Comparison of ENCODE assay signal across 8 mouse cellular contexts in genomic region chr11:115563406-115563805, GRCm38 (mm10). TPM values are rescaled to one million over a fixed set of nuclear protein-coding genes. Genes with fewer than 3 reads are reported as not detected.
A peak's percentile ranks its signal among the peaks of the same experiment; 100 is the strongest.
DNase-seq lines count a peak whose midpoint lies in the region; ATAC-seq and TF ChIP-seq lines count a peak whose summit lies in the region.

No protein-coding gene starts in this region.

- peaks cover 24% of the 10 kb centered on the region for H3K79me2 ChIP-seq in MEL (ENCODE audit: control insufficient read depth, insufficient read depth, low read length, poor library complexity)

- peak overlapping the region; percentile 74; the same call in 1 of the 2 replicates for H3K9ac ChIP-seq in kidney, embryonic 14.5 days (ENCODE audit: low read depth, low read length)
- peak overlapping the region; percentile 70 for H3K9ac ChIP-seq in MEL (ENCODE audit: control insufficient read depth, low read depth, low read length, poor library complexity, severe bottlenecking)
- H3K9ac ChIP-seq in liver, embryonic 11.5 days (ENCODE audit: low read depth, low read length): peak overlapping the region; percentile 62

- no peak for TF ChIP-seq POLR2A in MEL (IDR thresholded peaks at IDR 0.05; ENCODE audit: control insufficient read depth in 1 of 2, insufficient read depth in 1 of 2, low read depth in 1 of 2, low read length in 2 of 2, poor library complexity in 1 of 2)

- H3K27ac ChIP-seq in kidney, embryonic 14.5 days (ENCODE audit: low read depth, low read length): peak overlapping the region; percentile 73; the same call in 1 of the 2 replicates
- H3K27ac ChIP-seq in MEL (ENCODE audit: control insufficient read depth, low read depth, low read length): peak overlapping the region; percentile 80
- H3K27ac ChIP-seq in forebrain, embryonic 10.5 days: peak overlapping the region; percentile 100
- H3K27ac ChIP-seq in liver, embryonic 11.5 days (ENCODE audit: low read depth, low read length): peak overlapping the region; percentile 70

- H3K4me1 ChIP-seq in kidney, embryonic 14.5 days (ENCODE audit: control insufficient read depth, insufficient read depth, low read length): peaks cover 13% of the 10 kb centered on the region
- H3K4me1 ChIP-seq in MEL (ENCODE audit: control insufficient read depth in 1 of 2, insufficient read depth in 2 of 2, low read length in 2 of 2): peaks cover 0 to 12% of the 10 kb centered on the region in 2 experiments; a peak in 2 of 4 replicates
- peaks cover 24% of the 10 kb centered on the region for H3K4me1 ChIP-seq in forebrain, embryonic 10.5 days
- H3K4me1 ChIP-seq in liver, embryonic 11.5 days (replicated peaks; ENCODE audit: control insufficient read depth, insufficient read depth, low read length): peaks cover 7% of the 10 kb centered on the region

- peaks cover 24% of the 10 kb centered on the region for H3K36me3 ChIP-seq in kidney, embryonic 14.5 days (ENCODE audit: control insufficient read depth, insufficient read depth, low read length)
- peaks cover 14 to 16% of the 10 kb centered on the region in 2 experiments for H3K36me3 ChIP-seq in MEL (ENCODE audit: control insufficient read depth in 1 of 2, insufficient read depth in 2 of 2, low read length in 2 of 2)
- peaks cover 28% of the 10 kb centered on the region for H3K36me3 ChIP-seq in forebrain, embryonic 10.5 days (replicated peaks)
- peaks cover 24% of the 10 kb centered on the region for H3K36me3 ChIP-seq in liver, embryonic 11.5 days (ENCODE audit: control insufficient read depth, insufficient read depth, low read length)

- 52% methylated on average over 4 of the region's 4 CpGs for WGBS in kidney, embryonic 14.5 days
- 45% methylated on average over 4 of the region's 4 CpGs for WGBS in forebrain, embryonic 10.5 days
- 34% methylated on average over 4 of the region's 4 CpGs for WGBS in liver, embryonic 11.5 days

- ATAC-seq in kidney, embryonic 14.5 days (ENCODE audit: low FRiP score, low TSS enrichment): no peak
- peak; percentile 61; the same call in 1 of the 2 replicates for ATAC-seq in liver, embryonic 11.5 days (replicated peaks; ENCODE audit: low FRiP score)

- no peak for DNase-seq in kidney, adult 18-20 months
- DNase-seq in MEL (ENCODE audit: low read depth, low spot score): peak; percentile 80
- no peak for DNase-seq in forebrain, embryonic 10.5 days (ENCODE audit: extremely low spot score, low spot score)
- no peak for DNase-seq in liver, embryonic 11.5 days (ENCODE audit: low spot score)
- DNase-seq in frontal cortex, postnatal 10 days (ENCODE audit: low spot score in 2 of 2): no peak
- no peak for DNase-seq in adipocyte (ENCODE audit: low spot score)
- DNase-seq in adrenal gland, adult 8-10 months: no peak

- H3K9me3 ChIP-seq in kidney, embryonic 14.5 days (ENCODE audit: control insufficient read depth, low read length): no peaks in the 10 kb centered on the region
- H3K9me3 ChIP-seq in MEL (replicated peaks; ENCODE audit: insufficient read depth, low read length): no peaks in the 10 kb centered on the region
- H3K9me3 ChIP-seq in forebrain, embryonic 10.5 days: no peaks in the 10 kb centered on the region
- no peaks in the 10 kb centered on the region for H3K9me3 ChIP-seq in liver, embryonic 11.5 days (ENCODE audit: control insufficient read depth, low read length)

- TF ChIP-seq EP300 in MEL (IDR thresholded peaks at IDR 0.05; ENCODE audit: low read depth in 1 of 2, low read length in 2 of 2): no peak

- no peaks in the 10 kb centered on the region for H3K27me3 ChIP-seq in kidney, embryonic 14.5 days (ENCODE audit: control insufficient read depth, insufficient read depth, low read length)
- H3K27me3 ChIP-seq in MEL (ENCODE audit: control insufficient read depth in 1 of 2, insufficient read depth in 2 of 2, low read length in 2 of 2): no peaks in the 10 kb centered on the region
- no peaks in the 10 kb centered on the region for H3K27me3 ChIP-seq in forebrain, embryonic 10.5 days (ENCODE audit: poor library complexity, severe bottlenecking)
- H3K27me3 ChIP-seq in liver, embryonic 11.5 days (replicated peaks; ENCODE audit: control insufficient read depth, insufficient read depth, low read length): no peaks in the 10 kb centered on the region

- H3K4me2 ChIP-seq in kidney, embryonic 14.5 days (replicated peaks; ENCODE audit: low read depth, low read length): peak overlapping the region; percentile 69
- H3K4me2 ChIP-seq in liver, embryonic 11.5 days: peak overlapping the region; percentile 86

- no peak; the same call in none of the 2 replicates for TF ChIP-seq RAD21 in MEL (IDR thresholded peaks at IDR 0.05; ENCODE audit: low read depth, low read length)

- peak; percentile 31 to 61 (median 59) for TF ChIP-seq CTCF in MEL (IDR thresholded peaks at IDR 0.05 in 2 of 3, conservative IDR thresholded peaks at IDR 0.05 in 1 of 3; ENCODE audit: control insufficient read depth in 1 of 3, insufficient read depth in 1 of 3, low read depth in 2 of 3, low read length in 3 of 3, poor library complexity in 1 of 3, severe bottlenecking in 1 of 3)

- peak overlapping the region; percentile 60 for H3K4me3 ChIP-seq in kidney, embryonic 14.5 days (ENCODE audit: low read length)
- peak overlapping the region; percentile 45 to 54 for H3K4me3 ChIP-seq in MEL (ENCODE audit: control insufficient read depth in 1 of 2, insufficient read depth in 1 of 2, low read depth in 2 of 2, low read length in 2 of 2)
- peak overlapping the region; percentile 92 for H3K4me3 ChIP-seq in forebrain, embryonic 10.5 days
- H3K4me3 ChIP-seq in liver, embryonic 11.5 days (ENCODE audit: low read depth, low read length): peak overlapping the region; percentile 82

TF ChIP-seq in MEL, 35 proteins besides CTCF, POLR2A, EP300 and RAD21 (continues in another document):
- no peak for TF ChIP-seq KAT2A (conservative IDR thresholded peaks at IDR 0.05; ENCODE audit: low read depth, low read length)
- peak; percentile 81 for TF ChIP-seq MXI1 (IDR thresholded peaks at IDR 0.05; ENCODE audit: low read depth, low read length)
- peak; percentile 88; the same call in 1 of the 2 replicates for TF ChIP-seq CHD1 (IDR thresholded peaks at IDR 0.05; ENCODE audit: low read depth, low read length)
- 0 out of 2 replicates have a peak, but pooled peaks have one; percentile 2 for TF ChIP-seq SIN3A (IDR thresholded peaks at IDR 0.05; ENCODE audit: low read length)
- TF ChIP-seq TCF12 (IDR thresholded peaks at IDR 0.05; ENCODE audit: low read depth, low read length): 0 out of 2 replicates have a peak, but pooled peaks have one; percentile 24
- 0 out of 2 replicates have a peak, but pooled peaks have one; percentile 11 for TF ChIP-seq ZC3H11A (IDR thresholded peaks at IDR 0.05; ENCODE audit: low read depth, low read length)
- no peak for TF ChIP-seq NELFE (IDR thresholded peaks at IDR 0.05; ENCODE audit: low read depth, low read length)
- no peak for TF ChIP-seq MYB (IDR thresholded peaks at IDR 0.05; ENCODE audit: low read depth, low read length)

RNA-seq across cellular contexts. Expression of gene Nup85, which starts 0.8 kb away (rescaled TPM):
- 159 and 197 TPM in 2 replicates for polyA plus RNA-seq in kidney, embryonic 14.5 days (2014; fragmentation: Nextera tagmentation; extraction: Ambion mirVana)
- 338 and 362 TPM in 2 replicates for total RNA-seq in MEL (2012; rRNA removed)
- polyA plus RNA-seq in MEL (2012; ENCODE audit: insufficient read depth in 1 of 2, insufficient read length in 2 of 2, low read depth in 1 of 2, low replicate concordance in 2 of 2, missing spikeins in 1 of 2): 100 to 1,000 TPM in 1 of 2 experiments, not detected in 1; 370 TPM
- 281 and 299 TPM in 2 replicates for polyA plus RNA-seq in forebrain, embryonic 10.5 days (2016; fragmentation: Nextera tagmentation; extraction: Ambion mirVana)
- polyA plus RNA-seq in liver, embryonic 11.5 days (2014; fragmentation: Nextera tagmentation; extraction: Ambion mirVana): 277 and 296 TPM in 2 replicates
- 10 to 100 TPM; 46.5 to 61.0 (median 53.9) TPM for total RNA-seq in adrenal gland, adult 8-10 months (2022)

RNA-seq across cellular contexts. Expression of gene Sumo2, which starts 27.3 kb away (rescaled TPM):
- 1,228 and 1,562 TPM in 2 replicates for polyA plus RNA-seq in kidney, embryonic 14.5 days (2014; fragmentation: Nextera tagmentation; extraction: Ambion mirVana)
- total RNA-seq in MEL (2012; rRNA removed): 653 and 657 TPM in 2 replicates
- 100 to 1,000 TPM in 1 of 2 experiments, not detected in 1; 556 TPM for polyA plus RNA-seq in MEL (2012; ENCODE audit: insufficient read depth in 1 of 2, insufficient read length in 2 of 2, low read depth in 1 of 2, low replicate concordance in 2 of 2, missing spikeins in 1 of 2)
- 1,497 and 1,498 TPM in 2 replicates for polyA plus RNA-seq in forebrain, embryonic 10.5 days (2016; fragmentation: Nextera tagmentation; extraction: Ambion mirVana)
- polyA plus RNA-seq in liver, embryonic 11.5 days (2014; fragmentation: Nextera tagmentation; extraction: Ambion mirVana): 874 and 889 TPM in 2 replicates
- total RNA-seq in adrenal gland, adult 8-10 months (2022): 100 to 1,000 TPM; 220 to 285 (median 257) TPM

RNA-seq across cellular contexts. Expression of gene Mrps7, which starts 40.3 kb away (rescaled TPM):
- 99.7 and 100 TPM in 2 replicates for polyA plus RNA-seq in kidney, embryonic 14.5 days (2014; fragmentation: Nextera tagmentation; extraction: Ambion mirVana)
- total RNA-seq in MEL (2012; rRNA removed): 138 and 157 TPM in 2 replicates
- 100 to 1,000 TPM; 106 to 199 TPM for polyA plus RNA-seq in MEL (2012; ENCODE audit: insufficient read depth in 1 of 2, insufficient read length in 2 of 2, low read depth in 1 of 2, low replicate concordance in 2 of 2, missing spikeins in 1 of 2)
- polyA plus RNA-seq in forebrain, embryonic 10.5 days (2016; fragmentation: Nextera tagmentation; extraction: Ambion mirVana): 106 TPM in 2 replicates
- 121 and 125 TPM in 2 replicates for polyA plus RNA-seq in liver, embryonic 11.5 days (2014; fragmentation: Nextera tagmentation; extraction: Ambion mirVana)
- 100 to 1,000 TPM in 1 of 4 experiments, 10 to 100 TPM in 3; 82.0 to 110 (median 92.1) TPM for total RNA-seq in adrenal gland, adult 8-10 months (2022)

RNA-seq across cellular contexts. Expression of gene Gga3, which starts 40.4 kb away (rescaled TPM):
- polyA plus RNA-seq in kidney, embryonic 14.5 days (2014; fragmentation: Nextera tagmentation; extraction: Ambion mirVana): 14.4 and 22.7 TPM in 2 replicates
- total RNA-seq in MEL (2012; rRNA removed): 24.0 and 28.6 TPM in 2 replicates
- polyA plus RNA-seq in MEL (2012; ENCODE audit: insufficient read depth in 1 of 2, insufficient read length in 2 of 2, low read depth in 1 of 2, low replicate concordance in 2 of 2, missing spikeins in 1 of 2): 10 to 100 TPM in 1 of 2 experiments, not detected in 1; 59.9 TPM
- polyA plus RNA-seq in forebrain, embryonic 10.5 days (2016; fragmentation: Nextera tagmentation; extraction: Ambion mirVana): 29.6 and 35.0 TPM in 2 replicates
- 23.6 and 27.4 TPM in 2 replicates for polyA plus RNA-seq in liver, embryonic 11.5 days (2014; fragmentation: Nextera tagmentation; extraction: Ambion mirVana)
- total RNA-seq in adrenal gland, adult 8-10 months (2022): 10 to 100 TPM; 20.3 to 52.7 (median 37.8) TPM

RNA-seq across cellular contexts. Expression of gene Jpt1, which starts 49.2 kb away (rescaled TPM):
- polyA plus RNA-seq in kidney, embryonic 14.5 days (2014; fragmentation: Nextera tagmentation; extraction: Ambion mirVana): 487 and 524 TPM in 2 replicates
- 331 and 353 TPM in 2 replicates for total RNA-seq in MEL (2012; rRNA removed)
- 100 to 1,000 TPM in 1 of 2 experiments, not detected in 1; 382 TPM for polyA plus RNA-seq in MEL (2012; ENCODE audit: insufficient read depth in 1 of 2, insufficient read length in 2 of 2, low read depth in 1 of 2, low replicate concordance in 2 of 2, missing spikeins in 1 of 2)
- polyA plus RNA-seq in forebrain, embryonic 10.5 days (2016; fragmentation: Nextera tagmentation; extraction: Ambion mirVana): 719 and 771 TPM in 2 replicates
- polyA plus RNA-seq in liver, embryonic 11.5 days (2014; fragmentation: Nextera tagmentation; extraction: Ambion mirVana): 435 and 437 TPM in 2 replicates
- 100 to 1,000 TPM in 1 of 4 experiments, 10 to 100 TPM in 3; 86.2 to 109 (median 94.4) TPM for total RNA-seq in adrenal gland, adult 8-10 months (2022)
